Mouse (Mus musculus): ENCODE data around the gene Tnnt2. TPM values are rescaled to one million over a fixed set of nuclear protein-coding genes. Genes with fewer than 3 reads are reported as not detected.

Gene Tnnt2
- polyA plus RNA-seq, 2 experiments: 104 to 108 TPM

- H3K9me3 ChIP-seq (ENCODE audit: control insufficient read depth, low read length): no peaks in the 10 kb centered on the region
- no peak overlapping the region for H3K9ac ChIP-seq (ENCODE audit: low read depth, low read length, severe bottlenecking)
- H3K4me1 ChIP-seq (ENCODE audit: control insufficient read depth, insufficient read depth, low read length): 0 out of 2 replicates have a peak, but pooled peaks cover 3% of the 10 kb centered on the region
- H3K36me3 ChIP-seq (ENCODE audit: control insufficient read depth, insufficient read depth, low read length): no peaks in the 10 kb centered on the region
- ATAC-seq (ENCODE audit: low FRiP score, low read depth): no peak
- H3K4me3 ChIP-seq (replicated peaks; ENCODE audit: low read length): no peak overlapping the region
- TF ChIP-seq POLR2A (IDR thresholded peaks at IDR 0.05; ENCODE audit: borderline replicate concordance, extremely low read depth, insufficient read depth, insufficient read length): no peak
- no peak overlapping the region for H3K27ac ChIP-seq (replicated peaks; ENCODE audit: low read depth, low read length)
- WGBS: 55% methylated on average over 3 of the region's 4 CpGs
- no peak overlapping the region for H3K4me2 ChIP-seq (replicated peaks; ENCODE audit: low read depth, low read length, severe bottlenecking)
- DNase-seq (ENCODE audit: low spot score): no peak
- H3K27me3 ChIP-seq (ENCODE audit: control insufficient read depth, insufficient read depth, low read length): no peaks in the 10 kb centered on the region
These were observed 19.9 kb downstream of the Tnnt2 start for GRCm38 (mm10) chr1:135856070-135856469.

GRCm38 (mm10) chr1:135857137-135857775 is 21.1 kb downstream of the Tnnt2 start:
- 0 out of 2 replicates have a peak, but pooled peaks cover 3% of the 10 kb centered on the region for H3K4me1 ChIP-seq (ENCODE audit: control insufficient read depth, insufficient read depth, low read length)
- no peaks in the 10 kb centered on the region for H3K9me3 ChIP-seq (ENCODE audit: control insufficient read depth, low read length)
- H3K27ac ChIP-seq (replicated peaks; ENCODE audit: low read depth, low read length): no peak overlapping the region
- no peak for TF ChIP-seq POLR2A (IDR thresholded peaks at IDR 0.05; ENCODE audit: borderline replicate concordance, extremely low read depth, insufficient read depth, insufficient read length)
- H3K27me3 ChIP-seq (ENCODE audit: control insufficient read depth, insufficient read depth, low read length): no peaks in the 10 kb centered on the region
- no peak overlapping the region for H3K4me2 ChIP-seq (replicated peaks; ENCODE audit: low read depth, low read length, severe bottlenecking)
- no peaks in the 10 kb centered on the region for H3K36me3 ChIP-seq (ENCODE audit: control insufficient read depth, insufficient read depth, low read length)
- H3K9ac ChIP-seq (ENCODE audit: low read depth, low read length, severe bottlenecking): no peak overlapping the region
- no peak for ATAC-seq (ENCODE audit: low FRiP score, low read depth)
- DNase-seq (ENCODE audit: low spot score): peak; percentile 34
- WGBS: 45% methylated on average over 11 of the region's 11 CpGs
- H3K4me3 ChIP-seq (replicated peaks; ENCODE audit: low read length): no peak overlapping the region

GRCm38 (mm10) chr1:135858533-135858932 is 22.4 kb downstream of the Tnnt2 start:
- no peak overlapping the region for H3K27ac ChIP-seq (replicated peaks; ENCODE audit: low read depth, low read length)
- H3K9me3 ChIP-seq (ENCODE audit: control insufficient read depth, low read length): no peaks in the 10 kb centered on the region
- H3K4me3 ChIP-seq (replicated peaks; ENCODE audit: low read length): no peak overlapping the region
- H3K4me2 ChIP-seq (replicated peaks; ENCODE audit: low read depth, low read length, severe bottlenecking): no peak overlapping the region
- no peak overlapping the region for H3K9ac ChIP-seq (ENCODE audit: low read depth, low read length, severe bottlenecking)
- H3K4me1 ChIP-seq (ENCODE audit: control insufficient read depth, insufficient read depth, low read length): no peaks in the 10 kb centered on the region
- no peak for TF ChIP-seq POLR2A (IDR thresholded peaks at IDR 0.05; ENCODE audit: borderline replicate concordance, extremely low read depth, insufficient read depth, insufficient read length)
- 89% methylated on average over 7 of the region's 7 CpGs for WGBS
- H3K27me3 ChIP-seq (ENCODE audit: control insufficient read depth, insufficient read depth, low read length): no peaks in the 10 kb centered on the region
- no peaks in the 10 kb centered on the region for H3K36me3 ChIP-seq (ENCODE audit: control insufficient read depth, insufficient read depth, low read length)
- ATAC-seq (ENCODE audit: low FRiP score, low read depth) (no peak), DNase-seq (ENCODE audit: low spot score) (no peak)

- no peak overlapping the region for H3K4me3 ChIP-seq (replicated peaks; ENCODE audit: low read length)
- TF ChIP-seq POLR2A (IDR thresholded peaks at IDR 0.05; ENCODE audit: borderline replicate concordance, extremely low read depth, insufficient read depth, insufficient read length): no peak
- no peak overlapping the region for H3K4me2 ChIP-seq (replicated peaks; ENCODE audit: low read depth, low read length, severe bottlenecking)
- no peak overlapping the region for H3K27ac ChIP-seq (replicated peaks; ENCODE audit: low read depth, low read length)
- H3K27me3 ChIP-seq (ENCODE audit: control insufficient read depth, insufficient read depth, low read length): 0 out of 2 replicates have a peak, but pooled peaks cover 5% of the 10 kb centered on the region
- WGBS: 58% methylated on average over 5 of the region's 5 CpGs
- no peak overlapping the region for H3K9ac ChIP-seq (ENCODE audit: low read depth, low read length, severe bottlenecking)
- no peaks in the 10 kb centered on the region for H3K4me1 ChIP-seq (ENCODE audit: control insufficient read depth, insufficient read depth, low read length)
- ATAC-seq (ENCODE audit: low FRiP score, low read depth) (no peak), DNase-seq (ENCODE audit: low spot score) (no peak)
- no peaks in the 10 kb centered on the region for H3K36me3 ChIP-seq (ENCODE audit: control insufficient read depth, insufficient read depth, low read length)
- H3K9me3 ChIP-seq (ENCODE audit: control insufficient read depth, low read length): no peaks in the 10 kb centered on the region
These were observed 24.9 kb downstream of the Tnnt2 start for GRCm38 (mm10) chr1:135861091-135861490.

- ATAC-seq (ENCODE audit: low FRiP score, low read depth): no peak
These were observed 25.9 kb downstream of the Tnnt2 start for GRCm38 (mm10) chr1:135861980-135862552.

More at GRCm38 (mm10) chr1:135861980-135862552, 25.9 kb downstream of the Tnnt2 start:
- Histone ChIP-seq H3K4me3 (replicated peaks; ENCODE audit: low read length) (no peak overlapping the region), H3K4me1 (ENCODE audit: control insufficient read depth, insufficient read depth, low read length) (no peaks in the 10 kb centered on the region), H3K36me3 (ENCODE audit: control insufficient read depth, insufficient read depth, low read length) (no peaks in the 10 kb centered on the region), H3K9me3 (ENCODE audit: control insufficient read depth, low read length) (no peaks in the 10 kb centered on the region), H3K9ac (ENCODE audit: low read depth, low read length, severe bottlenecking) (no peak overlapping the region), H3K27me3 (ENCODE audit: control insufficient read depth, insufficient read depth, low read length) (0 out of 2 replicates have a peak, but pooled peaks cover 5% of the 10 kb centered on the region), H3K27ac (replicated peaks; ENCODE audit: low read depth, low read length) (no peak overlapping the region), H3K4me2 (replicated peaks; ENCODE audit: low read depth, low read length, severe bottlenecking) (no peak overlapping the region)
- no peak for TF ChIP-seq POLR2A (IDR thresholded peaks at IDR 0.05; ENCODE audit: borderline replicate concordance, extremely low read depth, insufficient read depth, insufficient read length)
- 71% methylated on average over 9 of the region's 9 CpGs for WGBS
- DNase-seq (ENCODE audit: low spot score): no peak

Data from limb, embryonic 14.5 days (tissue).